Mouse (Mus musculus) ES-Bruce4 (cell line): Measurements from ENCODE around the gene Fam184a. TPM values are rescaled to one million over a fixed set of nuclear protein-coding genes. Genes with fewer than 3 reads are reported as not detected.

Source experiments
- H3K27ac ChIP-seq: 2 replicates; pipeline ENCODE4 v1.5.1; 2012; ENCODE audit warnings: low read length, inconsistent platforms; ENCODE audit not compliant: insufficient read depth
- H3K27me3 ChIP-seq: 2 replicates; pipeline ENCODE4 v1.6.1; 2012; ENCODE audit warnings: mild to moderate bottlenecking, low read length, inconsistent platforms; ENCODE audit not compliant: control insufficient read depth, poor library complexity, insufficient read depth, severe bottlenecking
- H3K36me3 ChIP-seq: 2 replicates; pipeline ENCODE4 v1.6.1; 2012; ENCODE audit warnings: inconsistent platforms, mild to moderate bottlenecking, low read length, moderate library complexity; ENCODE audit not compliant: control insufficient read depth, poor library complexity, insufficient read depth, severe bottlenecking
- H3K4me1 ChIP-seq: one replicate; pipeline ENCODE4 v1.8.1; 2011; ENCODE audit warnings: low read length; ENCODE audit not compliant: control insufficient read depth, insufficient read depth
- H3K4me3 ChIP-seq: 2 replicates; pipeline ENCODE4 v1.5.1; 2011; ENCODE audit warnings: low read depth, mild to moderate bottlenecking, low read length
- H3K9ac ChIP-seq: 2 replicates; pipeline ENCODE4 v1.6.1; 2012; ENCODE audit warnings: low read depth, mild to moderate bottlenecking, inconsistent platforms; ENCODE audit not compliant: poor library complexity, severe bottlenecking
- H3K9me3 ChIP-seq: replicated peaks from 2 replicates; pipeline ENCODE4 v1.6.1; 2012; ENCODE audit warnings: mild to moderate bottlenecking, low read length, inconsistent platforms; ENCODE audit not compliant: control insufficient read depth, poor library complexity, insufficient read depth, severe bottlenecking
- CTCF ChIP-seq: IDR thresholded peaks from one replicate; pipeline ENCODE4 v1.8.1; 2011; ENCODE audit warnings: low read depth, low read length
- EP300 ChIP-seq: IDR thresholded peaks from 2 replicates; pipeline ENCODE4 v1.6.1; 2011; ENCODE audit warnings: low read depth, low read length; ENCODE audit not compliant: insufficient read depth
- POLR2A ChIP-seq: IDR thresholded peaks from one replicate; pipeline ENCODE4 v1.8.1; 2011; ENCODE audit warnings: low read length; ENCODE audit not compliant: insufficient read depth
- polyA plus RNA-seq: library from polyadenylated mRNA; stranded (reverse); fragments of >200 nt; gene quantifications from 2 replicates; pipeline ENCODE4 v1.2.4, GENCODE M21; 2011; ENCODE audit warnings: low read depth; ENCODE audit not compliant: missing spikeins, insufficient read depth, insufficient read length

Fam184a gene
- polyA plus RNA-seq: 6.2 and 9.0 TPM in 2 replicates

DNA sequence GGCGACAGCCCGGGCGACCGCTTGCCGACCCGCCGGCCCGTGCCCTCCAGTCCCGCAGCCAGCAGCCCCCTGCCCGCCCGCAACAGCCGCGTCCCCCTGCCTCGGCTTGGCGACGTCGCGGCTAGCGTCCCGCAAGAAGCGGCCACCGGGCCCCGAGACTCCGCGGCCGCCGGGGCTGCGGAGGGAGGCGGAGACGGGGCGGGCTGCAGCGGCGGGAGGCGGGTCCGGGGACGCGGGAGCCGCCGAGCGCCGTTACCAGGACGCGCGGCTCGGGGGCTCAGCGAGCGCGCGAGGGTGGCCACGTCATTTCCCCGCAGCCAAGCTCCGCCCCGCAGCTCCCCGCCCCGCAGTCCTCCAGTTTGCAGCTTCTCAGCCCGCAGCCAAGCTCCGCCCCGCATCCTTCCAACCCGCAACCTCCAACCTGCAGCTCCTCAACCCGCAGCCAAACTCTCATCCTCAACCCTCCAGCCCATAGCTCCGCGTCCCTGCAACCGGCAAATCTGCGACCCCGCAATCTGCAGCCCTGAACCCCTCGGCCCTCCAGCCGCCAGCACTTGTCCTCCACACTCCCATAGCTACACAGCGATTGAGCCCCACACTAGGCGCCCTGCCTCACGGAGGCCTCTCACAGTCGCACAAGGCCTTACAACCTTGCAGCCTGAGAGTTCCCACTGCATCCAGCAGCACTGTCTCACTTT is at the start of gene Fam184a:
TSS of gene Fam184a (minus strand) at position 169 of the 698 bp plus-strand sequence.
- Histone ChIP-seq H3K4me3 (peak within 1 kb of the TSS; percentile 75), H3K27ac (no peak within 1 kb of the TSS), H3K27me3 (peaks cover 8% of the 10 kb centered on the region), H3K4me1 (no peaks in the 10 kb centered on the region), H3K9me3 (no peaks in the 10 kb centered on the region), H3K9ac (peak within 1 kb of the TSS; percentile 79), H3K36me3 (no peaks in the 10 kb centered on the region)
- no peak for TF ChIP-seq EP300
- TF ChIP-seq CTCF: no peak

DNA sequence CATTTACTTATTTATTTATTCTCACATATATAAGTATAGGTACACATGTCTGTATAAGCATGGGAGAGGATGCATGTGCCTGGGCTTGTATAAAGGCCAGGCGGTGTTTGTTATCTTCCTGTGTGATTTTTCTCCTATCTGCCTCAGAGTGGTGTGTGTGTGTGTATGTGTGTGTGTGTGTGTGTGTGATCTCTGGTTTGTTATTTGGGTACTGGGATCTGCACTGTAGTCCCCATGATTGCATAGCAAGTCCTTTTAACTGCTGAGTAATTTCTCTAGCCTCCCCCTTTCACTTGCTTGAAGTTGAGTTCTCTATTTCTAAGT is 45.3 kb upstream of the Fam184a start:
- Histone ChIP-seq H3K36me3 (no peaks in the 10 kb centered on the region), H3K27ac (no peak overlapping the region), H3K9ac (no peak overlapping the region), H3K9me3 (no peaks in the 10 kb centered on the region), H3K4me3 (no peak overlapping the region), H3K4me1 (no peaks in the 10 kb centered on the region), H3K27me3 (no peaks in the 10 kb centered on the region)
- TF ChIP-seq POLR2A (no peak), CTCF (no peak), EP300 (no peak)

DNA sequence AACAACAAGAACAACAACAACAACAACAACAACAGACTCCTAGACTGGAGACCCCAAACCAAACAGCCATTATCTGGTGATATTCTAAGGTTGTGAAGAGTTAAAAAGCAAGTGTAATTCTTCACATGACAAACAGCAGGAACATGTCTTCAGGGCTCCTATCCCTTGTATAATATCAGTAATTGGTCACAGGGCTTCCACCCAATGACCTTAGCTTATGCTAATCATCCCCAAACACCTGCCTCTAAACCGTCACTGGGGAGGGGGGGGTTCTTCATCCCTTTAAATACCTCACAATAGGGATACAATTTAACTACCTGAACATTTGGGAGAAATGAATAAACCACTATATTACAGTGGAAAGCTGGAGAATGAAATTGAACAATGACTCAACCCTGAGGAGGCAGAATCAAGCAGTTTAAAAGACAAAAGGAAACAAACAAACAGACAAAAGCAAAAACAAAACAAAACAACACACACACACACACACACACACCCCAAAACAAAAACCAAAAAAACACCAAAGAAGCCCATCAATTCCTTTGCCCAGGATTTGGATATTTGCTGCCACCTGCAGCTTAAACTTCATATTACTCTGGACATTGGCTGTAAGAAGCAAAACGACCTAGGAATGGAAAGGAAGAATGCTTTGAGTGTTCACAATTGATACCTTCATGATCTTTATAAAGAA is 44.8 kb upstream of the Fam184a start:
- no peak overlapping the region for H3K4me3 ChIP-seq
- H3K4me1 ChIP-seq: no peaks in the 10 kb centered on the region
- H3K27ac ChIP-seq: no peak overlapping the region
- H3K36me3 ChIP-seq: no peaks in the 10 kb centered on the region
- TF ChIP-seq EP300 (no peak), POLR2A (no peak), CTCF (no peak)
- no peak overlapping the region for H3K9ac ChIP-seq
- H3K27me3 ChIP-seq: no peaks in the 10 kb centered on the region
- H3K9me3 ChIP-seq: no peaks in the 10 kb centered on the region

DNA sequence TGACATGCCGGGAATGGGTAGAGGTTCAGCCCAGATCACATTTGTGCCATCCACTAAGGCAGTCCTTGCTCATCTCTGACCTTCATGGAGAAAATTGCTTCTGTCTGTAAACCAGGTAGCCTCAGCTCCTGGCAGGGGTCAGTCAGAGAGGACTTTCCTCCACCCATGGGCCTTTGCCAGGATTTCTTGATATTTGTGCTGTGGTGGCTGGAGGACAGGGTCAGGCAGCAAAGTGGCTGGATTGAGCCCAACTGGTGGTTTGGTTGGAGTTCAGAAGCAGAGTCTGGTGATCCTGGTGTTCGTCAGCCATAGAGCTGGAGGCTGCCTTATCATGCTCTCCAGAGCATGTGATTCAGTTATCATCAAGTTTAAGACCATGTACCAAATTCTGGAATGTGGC is 40.4 kb upstream of the Fam184a start:
- Histone ChIP-seq H3K9me3 (peaks cover 2% of the 10 kb centered on the region; the same call in 1 of the 2 replicates), H3K9ac (no peak overlapping the region), H3K27ac (no peak overlapping the region), H3K4me1 (no peaks in the 10 kb centered on the region), H3K4me3 (no peak overlapping the region), H3K27me3 (no peaks in the 10 kb centered on the region), H3K36me3 (no peaks in the 10 kb centered on the region)
- TF ChIP-seq EP300 (no peak), CTCF (no peak), POLR2A (no peak)

GRCm38 (mm10) chr10:53776591-53776990 is 25.7 kb upstream of the Fam184a start:
- H3K9ac ChIP-seq: no peak overlapping the region
- H3K36me3 ChIP-seq: no peaks in the 10 kb centered on the region
- no peaks in the 10 kb centered on the region for H3K4me1 ChIP-seq
- no peak overlapping the region for H3K27ac ChIP-seq
- H3K27me3 ChIP-seq: no peaks in the 10 kb centered on the region
- no peaks in the 10 kb centered on the region for H3K9me3 ChIP-seq
- TF ChIP-seq POLR2A (no peak), EP300 (no peak), CTCF (no peak)
- no peak overlapping the region for H3K4me3 ChIP-seq

DNA sequence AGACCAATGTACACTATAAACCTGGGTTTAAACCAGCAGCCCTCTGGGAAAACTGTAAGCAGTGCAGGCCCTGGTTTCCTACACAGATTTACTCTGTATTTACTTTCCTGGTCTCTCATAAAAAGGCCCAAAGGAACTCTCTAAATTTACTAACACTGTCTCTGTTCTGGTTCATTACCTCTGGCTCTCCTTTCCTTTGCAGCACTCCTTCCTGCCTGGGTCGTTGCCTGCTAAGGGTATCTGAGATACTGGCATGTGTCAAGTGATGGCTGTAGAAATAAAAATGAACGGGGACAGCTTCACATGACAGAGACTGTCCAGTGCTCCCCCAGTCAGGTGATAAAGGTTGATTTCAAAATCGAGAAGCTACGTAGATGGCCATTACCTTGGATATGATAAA is 21.8 kb upstream of the Fam184a start:
- Histone ChIP-seq H3K36me3 (no peaks in the 10 kb centered on the region), H3K4me3 (no peak overlapping the region), H3K27me3 (no peaks in the 10 kb centered on the region), H3K9me3 (no peaks in the 10 kb centered on the region), H3K9ac (no peak overlapping the region), H3K27ac (no peak overlapping the region), H3K4me1 (no peaks in the 10 kb centered on the region)
- no peak for TF ChIP-seq POLR2A
- TF ChIP-seq EP300: no peak
- no peak for TF ChIP-seq CTCF
